Mouse (Mus musculus) intestine, embryonic 16.5 days (tissue): ENCODE measurements around the gene Habp4. TPM values are rescaled to one million over a fixed set of nuclear protein-coding genes. Genes with fewer than 3 reads are reported as not detected.
A peak's percentile ranks its signal among the peaks of the same experiment; 100 is the strongest.

Experiments used
- ATAC-seq: fragments of 200-750 bp; cut with Nextera tagmentation; 2 replicates; pipeline ENCODE4 v1.8.0; 2017; ENCODE audit warnings: moderate TSS enrichment, moderate library complexity
- H3K27ac ChIP-seq: fragments of 300-500 bp; sonication (generic); 2 replicates; pipeline ENCODE4 v1.5.1; 2014; ENCODE audit warnings: mild to moderate bottlenecking, low read length
- H3K27me3 ChIP-seq: fragments of 300-500 bp; sonication (generic); replicated peaks from 2 replicates; pipeline ENCODE4 v1.6.1; 2014; ENCODE audit warnings: low read length, control low read depth, mixed read lengths; ENCODE audit not compliant: control insufficient read depth, insufficient read depth
- H3K36me3 ChIP-seq: fragments of 300-500 bp; sonication (generic); 2 replicates; pipeline ENCODE4 v1.6.1; 2014; ENCODE audit warnings: low read length, control low read depth; ENCODE audit not compliant: control insufficient read depth, insufficient read depth
- H3K4me1 ChIP-seq: fragments of 300-500 bp; sonication (generic); 2 replicates; pipeline ENCODE4 v1.6.1; 2014; ENCODE audit warnings: low read length, control low read depth, mixed read lengths; ENCODE audit not compliant: control insufficient read depth, insufficient read depth
- H3K4me2 ChIP-seq: fragments of 300-500 bp; sonication (generic); 2 replicates; pipeline ENCODE4 v1.6.1; 2014; ENCODE audit warnings: low read depth, low read length, control low read depth
- H3K4me3 ChIP-seq: fragments of 300-500 bp; sonication (generic); 2 replicates; pipeline ENCODE4 v1.5.1; 2014; ENCODE audit warnings: mild to moderate bottlenecking, low read length
- H3K9ac ChIP-seq: fragments of 300-500 bp; sonication (generic); 2 replicates; pipeline ENCODE4 v1.6.1; 2014; ENCODE audit warnings: low read depth, low read length
- H3K9me3 ChIP-seq: fragments of 300-500 bp; sonication (generic); 2 replicates; pipeline ENCODE4 v1.6.1; 2016; ENCODE audit warnings: low read length, control low read depth; ENCODE audit not compliant: control insufficient read depth
- WGBS: fragments of 180-500 bp; shearing (Covaris S2); extraction: QIAGEN DNeasy Blood & Tissue Kit; methylation state at CpG from one replicate; pipeline ENCODE4 v1.1.7; 2014; 5-methylcytosine and 5-hydroxymethylcytosine counted together
- polyA plus RNA-seq: library from polyadenylated mRNA; unstranded; fragments of >200 nt; fragmentation: Nextera tagmentation; extraction: Ambion mirVana; gene quantifications from 2 replicates; pipeline ENCODE4 v1.2.1, GENCODE M21; 2015

Habp4 gene
- polyA plus RNA-seq, result 11.9 TPM in 2 replicates

- Histone ChIP-seq H3K4me2 (peak within 1 kb of the TSS; percentile 98), H3K36me3 (no peaks in the 10 kb centered on the region), H3K4me1 (peaks cover 10% of the 10 kb centered on the region), H3K9ac (peak within 1 kb of the TSS; percentile 85), H3K4me3 (peak within 1 kb of the TSS; percentile 83), H3K9me3 (no peaks in the 10 kb centered on the region), H3K27me3 (no peaks in the 10 kb centered on the region), H3K27ac (peak within 1 kb of the TSS; percentile 83)
- under 1% methylated on average over 31 of the region's 31 CpGs for WGBS
- peak; percentile 99 for ATAC-seq
Measured at GRCm38 (mm10) chr13:64161548-64161915, at the start of gene Habp4. TSS of gene Habp4 (plus strand) at chr13:64161824.

GRCm38 (mm10) chr13:64117442-64117841 is 44.2 kb upstream of the Habp4 start:
- Histone ChIP-seq H3K4me1 (no peaks in the 10 kb centered on the region), H3K27ac (no peak overlapping the region), H3K4me2 (no peak overlapping the region), H3K36me3 (no peaks in the 10 kb centered on the region), H3K4me3 (no peak overlapping the region), H3K9ac (no peak overlapping the region), H3K27me3 (no peaks in the 10 kb centered on the region), H3K9me3 (no peaks in the 10 kb centered on the region)
- WGBS, result 65% methylated on average over 2 of the region's 2 CpGs
- no peak for ATAC-seq

DNA sequence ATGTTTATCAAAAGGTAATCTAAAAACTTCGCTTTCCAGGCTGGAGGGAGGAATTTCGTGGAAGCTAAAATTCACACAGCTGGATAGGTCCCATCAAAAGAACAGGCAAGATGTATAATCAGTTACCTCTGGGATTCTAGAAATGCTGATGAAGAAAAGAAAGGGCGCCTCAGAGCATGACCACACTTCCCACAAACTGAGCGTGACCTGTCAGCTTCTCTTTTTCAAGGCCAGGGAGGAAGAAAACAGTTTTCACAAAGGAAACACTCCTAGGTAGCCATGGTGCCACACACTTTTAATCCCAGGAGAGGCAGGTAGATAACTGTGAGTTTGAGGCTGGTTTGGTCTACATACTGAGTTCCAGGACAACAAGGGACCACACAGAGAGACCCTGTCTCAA is 40.9 kb upstream of the Habp4 start:
- Histone ChIP-seq H3K4me2 (no peak overlapping the region), H3K4me1 (no peaks in the 10 kb centered on the region), H3K27ac (no peak overlapping the region), H3K36me3 (no peaks in the 10 kb centered on the region), H3K27me3 (no peaks in the 10 kb centered on the region), H3K4me3 (no peak overlapping the region), H3K9ac (no peak overlapping the region), H3K9me3 (no peaks in the 10 kb centered on the region)
- WGBS, result 68% methylated on average over 4 of the region's 4 CpGs
- no peak for ATAC-seq

- ATAC-seq, result no peak
- Histone ChIP-seq H3K36me3 (no peaks in the 10 kb centered on the region), H3K27ac (no peak overlapping the region), H3K9me3 (no peaks in the 10 kb centered on the region), H3K27me3 (no peaks in the 10 kb centered on the region), H3K4me2 (no peak overlapping the region), H3K9ac (no peak overlapping the region), H3K4me1 (no peaks in the 10 kb centered on the region), H3K4me3 (no peak overlapping the region)
- 37% methylated on average over 6 of the region's 6 CpGs for WGBS
Measured at GRCm38 (mm10) chr13:64123491-64124188, 38.0 kb upstream of the Habp4 start.

- Histone ChIP-seq H3K4me3 (no peak overlapping the region), H3K4me2 (no peak overlapping the region), H3K4me1 (no peaks in the 10 kb centered on the region), H3K9ac (no peak overlapping the region), H3K9me3 (no peaks in the 10 kb centered on the region), H3K36me3 (no peaks in the 10 kb centered on the region), H3K27ac (no peak overlapping the region), H3K27me3 (no peaks in the 10 kb centered on the region)
- ATAC-seq, result no peak
- WGBS, result 92% methylated on average over 6 of the region's 6 CpGs
Measured at GRCm38 (mm10) chr13:64124886-64125285, 36.7 kb upstream of the Habp4 start.

DNA sequence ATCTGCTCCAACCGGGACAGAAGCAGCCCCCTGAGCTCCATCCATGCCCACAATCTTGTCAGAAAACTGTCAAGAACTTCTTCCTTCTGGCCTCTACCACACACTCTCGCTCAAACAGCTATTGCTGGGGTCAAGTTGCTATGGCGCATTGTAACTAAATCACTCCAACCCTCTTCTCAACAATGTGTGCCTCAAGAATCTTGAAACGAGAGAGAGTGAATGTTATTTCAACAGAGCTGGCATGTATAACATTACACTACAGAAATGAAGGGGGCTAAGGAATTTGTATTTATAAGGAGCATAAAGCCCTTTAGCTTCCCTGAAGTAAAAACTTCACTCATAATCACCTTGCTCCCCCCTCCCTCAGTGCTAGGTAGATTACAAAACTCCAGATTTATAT is 35.3 kb upstream of the Habp4 start:
- H3K27ac ChIP-seq, result no peak overlapping the region
- no peak for ATAC-seq
- no peak overlapping the region for H3K9ac ChIP-seq
- no peak overlapping the region for H3K4me2 ChIP-seq
- H3K27me3 ChIP-seq, result no peaks in the 10 kb centered on the region
- H3K4me1 ChIP-seq, result no peaks in the 10 kb centered on the region
- H3K9me3 ChIP-seq, result no peaks in the 10 kb centered on the region
- no peaks in the 10 kb centered on the region for H3K36me3 ChIP-seq
- WGBS, result 65% methylated on average over 4 of the region's 4 CpGs
- no peak overlapping the region for H3K4me3 ChIP-seq

DNA sequence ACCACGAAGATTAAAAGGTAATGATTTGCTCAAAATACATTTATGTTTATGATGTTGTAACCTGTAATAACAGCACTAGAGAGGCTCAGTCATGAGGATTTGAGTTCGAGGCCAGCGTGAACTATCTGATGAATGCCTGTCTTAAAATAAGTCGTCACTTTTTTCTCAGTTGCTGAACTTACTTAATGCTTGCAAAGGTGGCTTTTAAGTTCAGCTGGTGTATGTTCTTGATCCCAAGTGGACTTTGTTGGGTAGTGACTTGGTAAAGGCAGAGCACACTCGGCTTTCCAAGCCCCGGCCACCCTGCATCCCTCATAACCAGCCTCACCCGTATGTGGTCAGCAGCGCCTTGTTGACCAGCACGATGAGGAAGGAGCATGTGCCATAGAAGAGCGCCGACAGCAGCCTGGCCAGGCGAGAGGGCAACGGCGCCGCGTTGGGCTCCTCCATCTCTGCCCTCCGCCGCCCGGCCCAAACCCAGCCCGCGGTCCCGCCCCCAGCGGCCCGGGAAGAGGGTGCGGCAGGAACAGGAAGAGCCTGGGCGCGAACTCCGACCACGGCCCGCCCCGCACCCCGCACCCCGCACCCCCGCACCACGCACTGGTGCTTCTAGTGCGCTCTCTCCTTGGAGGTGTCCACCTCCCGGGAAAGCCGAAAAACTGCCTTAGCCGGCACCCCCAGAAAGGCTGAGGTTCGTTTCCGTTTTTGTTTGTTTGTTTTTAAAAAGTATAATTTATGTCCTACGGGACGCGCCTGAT is 32.6 kb upstream of the Habp4 start, which contains the start of gene Slc35d2:
Slc35d2 (minus strand) TSS at position 511 of the 758 bp plus-strand sequence.
- H3K27ac ChIP-seq, result peak within 1 kb of the TSS; percentile 53
- H3K27me3 ChIP-seq, result no peaks in the 10 kb centered on the region
- peak within 1 kb of the TSS; percentile 73 for H3K4me2 ChIP-seq
- H3K4me1 ChIP-seq, result no peaks in the 10 kb centered on the region
- H3K9ac ChIP-seq, result peak within 1 kb of the TSS; percentile 77
- 7% methylated on average over 44 of the region's 44 CpGs for WGBS
- H3K9me3 ChIP-seq, result no peaks in the 10 kb centered on the region
- H3K4me3 ChIP-seq, result peak within 1 kb of the TSS; percentile 64
- no peaks in the 10 kb centered on the region for H3K36me3 ChIP-seq
- peak; percentile 96 for ATAC-seq

DNA sequence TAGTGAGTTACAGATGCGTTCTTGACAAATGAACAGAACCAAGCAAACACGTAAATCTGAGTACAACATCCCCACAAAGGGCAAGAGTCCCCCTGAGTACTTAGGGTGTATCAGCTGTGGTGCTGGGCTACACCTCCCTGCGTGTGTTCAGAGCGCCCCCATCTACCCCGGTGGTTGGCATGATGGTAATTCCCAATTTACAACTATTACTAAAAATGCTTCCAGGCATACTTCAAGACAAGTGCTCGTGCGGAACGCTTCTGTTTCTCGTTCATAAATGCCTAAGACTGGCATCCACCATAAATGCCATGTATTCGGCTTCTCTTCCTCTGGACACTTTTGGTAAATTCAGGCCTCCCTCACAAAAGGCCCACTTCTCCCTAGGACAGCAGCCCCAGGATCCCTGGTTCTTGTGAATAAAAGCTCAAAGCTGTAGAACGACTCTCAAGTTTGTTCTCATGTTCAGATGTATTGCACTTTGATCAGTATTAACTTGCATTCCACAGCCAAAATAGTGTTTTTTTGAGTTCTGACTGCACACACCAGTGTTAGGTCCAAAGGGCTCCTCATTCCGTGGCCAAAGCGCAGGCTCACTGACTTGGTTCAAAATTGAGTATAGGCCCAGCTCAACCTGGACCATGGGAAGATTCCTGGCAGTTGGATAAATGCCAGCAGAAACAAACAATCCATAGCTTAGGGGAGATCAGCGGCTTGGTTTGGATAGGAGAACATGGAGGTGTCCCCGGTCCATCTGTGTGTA is 31.8 kb upstream of the Habp4 start:
- H3K27ac ChIP-seq, result peak overlapping the region; percentile 53; the same call in 1 of the 2 replicates
- H3K36me3 ChIP-seq, result no peaks in the 10 kb centered on the region
- H3K9ac ChIP-seq, result peak overlapping the region; percentile 77
- H3K9me3 ChIP-seq, result no peaks in the 10 kb centered on the region
- H3K4me2 ChIP-seq, result peak overlapping the region; percentile 73
- WGBS, result 38% methylated on average over 15 of the region's 15 CpGs
- ATAC-seq, result peak; percentile 91
- no peaks in the 10 kb centered on the region for H3K27me3 ChIP-seq
- H3K4me1 ChIP-seq, result no peaks in the 10 kb centered on the region
- H3K4me3 ChIP-seq, result peak overlapping the region; percentile 64

- Histone ChIP-seq H3K4me1 (peaks cover 14% of the 10 kb centered on the region), H3K4me2 (no peak overlapping the region), H3K9ac (no peak overlapping the region), H3K4me3 (no peak overlapping the region), H3K9me3 (no peaks in the 10 kb centered on the region), H3K27me3 (no peaks in the 10 kb centered on the region), H3K36me3 (no peaks in the 10 kb centered on the region), H3K27ac (no peak overlapping the region)
- WGBS, result 58% methylated on average over 5 of the region's 5 CpGs
- no peak for ATAC-seq
Measured at GRCm38 (mm10) chr13:64150121-64150520, 11.5 kb upstream of the Habp4 start.
